Mouse (Mus musculus) monocyte, adult 2 months (primary cell): ENCODE measurements at regions not wholly inside any gene's neighbourhood (a gene's known extent, or its start where the extent isn't known, plus 50 kb on each side); places are given as distances from the start of the nearest gene placed in this dataset.
"Not testable (repeated sequence)": the region's sequence is repeated elsewhere in the genome, so short reads cannot be mapped to it uniquely, and the experiment has no call there.

Experiments
- DNase-seq, 2 experiments: peaks; one replicate each; pipeline ENCODE4 v3.0.0; 2022; ENCODE audit warnings: low spot score in 2 of 2, low read depth in 1 of 2

DNA sequence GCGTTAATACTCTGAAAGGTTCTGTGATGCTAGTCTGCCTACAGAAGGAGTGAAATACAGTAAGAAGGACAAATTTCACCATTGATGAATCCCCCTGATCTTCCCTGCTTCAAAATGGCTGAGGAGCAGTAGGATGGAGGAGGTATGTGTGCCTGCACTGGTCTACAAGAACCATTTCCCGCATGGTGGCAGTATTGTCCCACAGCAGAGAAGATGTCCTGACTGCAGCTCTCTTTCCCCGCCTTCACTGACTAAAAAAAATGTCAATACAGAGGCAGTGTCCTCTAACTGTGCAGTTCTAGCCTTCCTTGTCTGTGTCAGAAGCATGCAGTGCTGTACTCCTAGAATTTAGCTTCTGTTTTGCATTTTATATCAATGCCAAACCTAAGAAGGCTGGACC, 174.6 kb upstream of the Olfr1324 start:
- DNase-seq: peak in 1 of 2 experiments; percentile 87

DNA sequence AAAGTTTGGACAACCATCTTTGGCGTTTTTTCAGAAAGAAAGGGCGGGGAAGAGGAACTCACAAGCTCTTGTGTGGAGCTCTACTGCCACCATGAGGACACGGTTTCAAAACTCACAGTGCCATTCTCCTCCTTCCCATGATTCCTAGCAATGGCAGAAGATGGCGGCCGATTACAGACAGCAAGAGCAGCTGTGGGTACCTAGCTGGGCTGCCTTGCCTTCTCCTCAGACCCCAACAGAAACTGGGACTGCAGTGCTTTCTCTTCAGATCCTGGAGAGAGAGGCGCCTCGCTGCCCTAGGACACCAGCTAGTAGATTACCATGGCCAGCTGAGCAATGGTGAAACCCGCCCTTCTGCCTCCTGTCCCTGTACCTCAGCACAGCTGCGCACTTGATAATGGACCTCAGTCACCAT, 174.2 kb upstream of the Olfr1324 start:
- DNase-seq: peak in 1 of 2 experiments; percentile 63

DNA sequence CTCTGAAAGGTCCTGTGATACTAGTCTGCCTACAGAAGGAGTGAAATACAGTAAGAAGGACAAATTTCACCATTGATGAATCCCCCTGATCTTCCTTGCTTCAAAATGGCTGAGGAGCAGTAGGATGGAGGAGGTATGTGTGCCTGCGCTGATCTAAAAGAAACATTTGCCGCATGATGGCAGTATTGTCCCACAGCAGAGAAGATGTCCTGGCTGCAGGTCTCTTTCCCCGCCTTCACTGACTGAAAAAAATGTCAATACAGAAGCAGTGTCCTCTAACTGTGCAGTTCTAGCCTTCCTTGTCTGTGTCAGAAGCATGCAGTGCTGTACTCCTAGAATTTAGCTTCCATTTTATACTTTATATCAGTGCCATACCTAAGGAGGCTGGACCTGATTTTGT, 172.0 kb upstream of the Olfr1324 start:
- DNase-seq: peak in 1 of 2 experiments; percentile 75

DNA sequence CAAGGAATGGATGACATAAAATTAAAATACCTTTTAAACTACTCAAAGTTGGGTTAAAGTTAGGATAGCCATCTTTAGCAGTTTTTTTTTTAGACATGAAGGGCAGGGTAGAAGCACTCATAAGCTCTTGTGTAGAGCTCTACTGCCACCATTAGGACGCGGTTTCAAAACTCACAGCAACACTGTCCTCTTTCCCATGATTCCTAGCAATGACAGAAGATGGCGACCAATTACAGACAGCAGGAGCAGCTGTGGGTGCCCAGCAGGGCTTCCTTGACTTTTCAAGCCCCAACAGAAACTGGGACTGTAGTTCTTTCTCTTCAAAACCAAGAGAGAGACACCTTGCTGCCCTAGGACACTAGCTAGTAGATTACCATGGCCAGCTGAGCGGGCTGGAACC, 171.5 kb upstream of the Olfr1324 start:
- DNase-seq: peak in 1 of 2 experiments; percentile 48

DNA sequence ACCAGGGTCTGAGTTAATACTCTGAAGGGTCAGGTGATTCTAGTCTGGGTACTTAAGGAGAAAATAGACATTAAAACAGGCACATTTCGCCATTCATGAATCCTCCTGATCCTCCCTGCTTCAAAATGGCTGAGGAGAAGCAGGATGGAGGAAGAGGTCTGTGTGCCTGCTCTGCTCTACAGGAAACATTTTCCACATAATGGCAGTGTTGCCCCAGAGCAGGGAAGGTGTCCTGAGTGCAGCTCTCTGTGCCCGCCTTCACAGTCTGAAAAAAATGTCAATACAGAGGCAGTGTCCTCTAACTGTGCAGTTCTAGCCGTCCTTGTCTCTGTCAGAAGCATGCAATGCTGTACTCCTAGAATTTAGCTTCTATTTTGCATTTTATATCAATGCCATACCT, 169.3 kb upstream of the Olfr1324 start:
- not testable (repeated sequence) for DNase-seq

DNA sequence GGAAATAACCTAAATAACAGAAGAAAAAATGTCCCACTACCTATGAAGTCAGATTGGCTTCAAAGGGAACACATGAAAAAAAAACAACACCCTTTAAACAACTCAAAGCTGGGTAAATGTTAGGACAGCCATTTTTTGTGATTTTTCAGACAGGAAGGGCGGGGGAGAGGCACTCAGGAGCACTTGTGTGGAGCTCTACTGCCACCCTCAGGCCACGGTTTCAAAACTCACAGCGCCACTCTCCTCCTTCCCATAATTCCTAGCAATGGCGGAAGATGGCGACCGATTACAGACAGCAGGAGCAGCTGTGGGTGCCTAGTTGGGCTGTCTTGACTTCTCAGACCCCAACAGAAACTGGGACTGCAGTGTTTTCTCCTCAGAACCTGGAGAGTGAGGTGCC, 168.8 kb upstream of the Olfr1324 start:
- DNase-seq: peak in 1 of 2 experiments; percentile 50

DNA sequence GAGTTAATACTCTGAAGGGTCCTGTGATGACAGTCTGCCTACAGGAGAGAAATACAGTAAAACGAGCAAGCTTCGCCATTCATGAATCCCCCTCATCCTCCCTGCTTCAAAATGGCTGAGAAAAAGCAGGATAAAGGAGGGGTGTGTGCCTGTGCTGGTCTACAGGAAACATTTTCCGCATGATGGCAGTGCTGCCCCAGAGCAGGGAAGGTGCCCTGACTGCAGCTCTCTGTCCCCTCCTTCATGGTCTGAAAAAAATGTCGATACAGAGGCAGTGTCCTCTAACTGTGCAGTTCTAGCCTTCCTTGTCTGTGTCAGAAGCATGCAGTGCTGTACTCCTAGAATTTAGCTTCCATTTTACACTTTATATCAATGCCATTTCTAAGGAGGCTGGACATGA, 166.7 kb upstream of the Olfr1324 start:
- not testable (repeated sequence) for DNase-seq

DNA sequence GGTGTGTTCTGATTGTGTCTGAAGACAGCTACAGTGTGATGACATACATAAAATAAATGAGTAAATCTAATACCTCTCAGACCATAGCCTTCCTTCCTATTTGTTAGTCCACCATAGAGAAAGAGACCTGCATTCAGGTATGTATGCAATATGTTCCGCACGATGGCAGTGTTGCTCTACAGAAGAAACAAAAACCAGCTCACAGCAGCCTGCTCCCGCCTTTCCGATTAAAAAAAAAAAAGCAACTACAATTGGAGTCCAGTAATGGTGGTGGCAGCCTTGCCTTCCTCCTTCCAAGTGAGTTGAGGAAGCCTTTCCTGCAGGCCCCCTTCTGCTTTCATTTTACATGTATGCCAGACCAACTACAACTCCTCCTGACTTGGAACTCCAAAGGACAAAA, 163.2 kb upstream of the Olfr1324 start:
- no peak for DNase-seq

DNA sequence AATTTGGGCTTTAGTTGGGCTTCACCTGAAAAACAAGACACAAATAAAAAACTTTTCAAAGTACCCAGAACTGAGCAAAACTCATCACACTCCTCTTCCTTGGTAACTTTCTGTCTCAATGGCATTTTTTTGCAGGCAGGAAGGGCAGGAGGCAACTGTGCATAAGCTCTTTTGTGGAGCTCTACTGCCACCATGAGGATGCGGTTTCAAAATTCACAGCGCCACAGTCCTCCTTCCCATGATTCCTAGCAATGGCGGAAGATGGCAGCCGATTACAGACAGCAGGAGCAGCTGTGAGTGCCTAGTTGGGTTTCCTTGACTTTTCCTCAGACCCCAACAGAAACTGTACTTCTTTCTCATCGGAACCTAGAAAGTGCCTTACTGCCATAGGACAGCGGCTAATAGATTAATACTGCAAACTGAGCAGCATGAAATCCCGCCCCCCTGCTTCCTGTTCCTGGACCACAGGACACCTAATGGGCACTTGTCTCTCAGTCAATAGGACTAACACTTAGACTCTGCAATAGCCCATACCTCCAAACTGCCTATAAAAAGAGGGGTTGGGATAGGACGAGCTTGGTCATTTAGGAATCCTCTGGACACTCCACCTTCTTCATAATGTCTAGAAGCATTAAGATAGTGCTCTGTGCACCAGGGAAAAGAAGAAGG, 162.5 kb upstream of the Olfr1324 start:
- peak in 1 of 2 experiments; percentile 41 for DNase-seq

DNA sequence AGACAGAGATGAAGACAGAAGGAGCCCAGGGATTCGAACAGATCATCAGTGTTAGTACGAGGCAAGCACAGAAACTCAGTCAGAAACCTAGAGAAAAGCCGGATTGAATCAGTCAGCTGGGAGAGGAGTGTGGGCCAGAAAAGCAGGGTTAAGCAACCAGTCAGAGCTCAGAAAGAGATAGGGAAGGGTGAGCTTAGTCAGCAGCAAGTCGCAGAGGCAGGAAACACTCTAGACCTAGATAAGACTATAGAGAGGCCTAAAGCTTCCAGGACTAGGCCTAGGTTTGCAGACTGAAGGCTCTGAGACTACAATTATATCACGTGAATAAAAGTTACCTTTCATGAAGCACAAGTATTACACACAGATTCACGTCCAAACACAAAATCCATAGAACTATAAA, 160.6 kb upstream of the Olfr1324 start:
- DNase-seq: no peak

DNA sequence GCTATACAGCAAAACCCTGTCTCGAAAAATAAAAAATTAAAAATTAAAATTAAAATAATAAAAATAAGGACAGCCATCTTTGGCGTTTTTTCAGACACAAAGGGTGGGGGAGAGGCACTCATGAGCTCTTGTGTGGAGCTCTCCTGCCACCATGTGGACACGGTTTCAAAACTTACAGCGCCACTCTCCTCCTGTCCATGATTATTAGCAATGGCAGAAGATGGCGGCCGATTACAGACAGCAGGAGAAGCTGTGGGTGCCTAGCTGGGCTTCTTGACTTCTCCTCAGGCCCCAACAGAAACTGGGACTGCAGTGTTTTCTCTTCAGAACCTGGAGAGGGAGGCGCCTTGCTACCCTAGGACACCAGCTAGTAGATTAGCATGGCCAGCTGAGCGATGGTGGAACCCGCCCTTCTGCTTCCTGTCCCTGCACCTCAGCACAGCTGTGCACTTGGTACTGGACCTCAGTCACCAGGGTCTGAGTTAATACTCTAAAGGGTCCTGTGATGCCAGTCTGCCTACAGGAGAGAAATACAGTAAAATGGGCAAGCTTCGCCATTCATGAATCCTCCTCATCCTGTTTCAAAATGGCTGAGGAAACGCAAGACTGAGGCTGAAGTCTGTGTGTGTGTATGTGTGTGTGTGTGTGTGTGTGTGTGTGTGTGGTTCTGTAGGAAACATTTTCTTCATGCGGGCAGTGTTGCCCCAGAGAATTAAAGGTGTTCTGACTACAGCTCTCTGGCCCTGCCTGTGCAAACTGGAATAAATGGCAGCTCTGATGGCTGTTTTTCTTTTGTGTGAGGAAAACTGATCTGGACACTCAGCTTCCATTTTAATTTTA, 155.7 kb upstream of the Olfr1324 start:
- peak in 1 of 2 experiments; percentile 57 for DNase-seq

DNA sequence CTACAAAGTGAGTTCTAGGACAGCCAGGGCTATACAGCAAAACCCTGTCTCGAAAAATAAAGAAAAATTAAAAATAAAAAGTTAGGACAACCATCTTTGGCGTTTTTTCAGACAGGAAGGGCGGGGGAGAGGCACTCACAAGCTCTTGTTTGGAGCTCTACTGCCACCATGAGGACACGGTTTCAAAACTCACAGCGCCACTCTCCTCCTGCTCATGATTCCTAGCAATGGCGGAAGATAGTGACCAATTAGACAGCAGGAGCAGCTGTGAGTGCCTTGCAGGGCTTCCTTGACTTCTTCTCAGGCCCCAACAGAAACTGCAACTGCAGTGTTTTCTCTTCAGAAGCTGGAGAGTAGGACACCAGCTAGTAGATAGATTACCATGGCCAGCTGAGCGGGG, 151.9 kb upstream of the Olfr1324 start:
- DNase-seq: peak in 1 of 2 experiments; percentile 64

DNA sequence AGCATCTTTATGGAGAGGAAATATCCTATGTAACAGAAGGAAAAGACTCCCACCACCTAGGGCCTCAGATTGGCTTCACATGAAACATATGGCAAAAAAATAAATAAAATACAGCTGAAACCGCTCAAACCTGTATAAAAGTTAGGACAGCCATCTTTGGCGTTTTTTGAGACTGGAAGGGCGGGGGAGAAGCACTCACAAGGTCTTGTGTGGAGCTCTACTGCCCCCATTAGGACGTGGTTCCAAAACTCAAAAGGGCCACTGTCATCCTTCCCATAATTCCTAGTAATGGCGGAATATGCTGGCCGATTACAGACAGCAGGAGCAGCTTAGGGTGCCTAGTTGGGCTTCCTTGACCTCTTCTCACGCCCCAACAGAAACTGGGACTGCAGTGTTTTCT, 148.5 kb upstream of the Olfr1324 start:
- peak in 1 of 2 experiments; percentile 70 for DNase-seq

DNA sequence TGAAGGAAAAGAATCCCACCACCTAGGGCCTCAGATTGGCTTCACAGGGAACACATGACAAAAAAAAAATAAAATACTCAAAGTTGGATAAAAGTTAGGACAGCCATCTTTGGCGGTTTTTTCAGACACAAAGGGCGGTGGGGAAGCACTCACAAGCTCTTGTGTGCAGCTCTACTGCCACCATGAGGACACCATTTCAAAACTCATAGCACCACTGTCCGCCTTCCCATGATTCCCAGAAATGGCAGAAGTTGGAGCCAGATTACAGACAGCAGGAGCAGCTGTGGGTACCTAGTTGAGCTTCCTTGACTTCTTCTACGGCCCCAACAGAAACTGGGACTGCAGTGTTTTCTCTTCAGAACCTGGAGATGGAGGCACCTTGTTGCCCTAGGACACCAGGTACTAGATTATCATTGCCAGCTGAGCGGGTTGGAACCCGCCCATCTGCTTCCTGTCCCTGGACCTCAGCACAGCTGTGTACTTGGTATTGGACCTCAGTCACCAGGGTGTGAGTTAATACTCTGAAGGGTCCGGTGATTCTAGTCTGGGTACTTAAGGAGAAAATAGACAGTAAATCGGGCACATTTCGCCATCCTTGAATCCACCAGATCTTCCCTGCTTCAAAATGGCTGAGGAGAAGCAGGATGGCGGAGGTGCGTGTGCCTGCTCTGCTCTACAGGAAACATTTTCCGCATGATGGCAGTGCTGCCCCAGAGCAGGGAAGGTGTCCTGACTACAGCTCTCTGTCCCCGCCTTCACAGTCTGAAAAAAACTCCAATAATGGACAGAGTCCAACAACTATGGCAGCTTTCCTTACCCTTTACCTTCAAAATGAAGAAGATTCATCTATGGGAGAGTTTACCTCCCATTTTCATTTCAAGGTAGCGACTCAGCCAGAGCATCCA, 144.1 kb upstream of the Olfr1324 start:
- DNase-seq: peak in 1 of 2 experiments; percentile 48

DNA sequence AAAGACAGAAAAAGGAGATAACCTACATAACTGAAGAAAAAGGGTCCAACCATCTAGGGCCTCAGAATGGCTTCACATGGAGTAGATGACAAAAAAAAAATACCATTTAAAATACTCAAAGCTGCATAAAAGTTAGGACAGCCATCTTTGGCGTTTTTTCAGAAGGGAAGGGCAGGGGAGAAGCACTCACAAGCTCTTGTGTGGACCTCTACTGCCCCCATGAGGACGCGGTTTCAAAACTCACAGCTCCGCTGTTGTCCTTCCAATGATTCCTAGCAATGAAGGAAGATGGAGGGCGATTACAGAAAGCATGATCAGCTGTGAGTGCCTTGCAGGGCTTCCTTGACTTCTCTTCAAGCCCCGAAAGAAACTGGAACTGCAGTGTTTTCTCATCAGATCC, 140.8 kb upstream of the Olfr1324 start:
- no peak for DNase-seq

DNA sequence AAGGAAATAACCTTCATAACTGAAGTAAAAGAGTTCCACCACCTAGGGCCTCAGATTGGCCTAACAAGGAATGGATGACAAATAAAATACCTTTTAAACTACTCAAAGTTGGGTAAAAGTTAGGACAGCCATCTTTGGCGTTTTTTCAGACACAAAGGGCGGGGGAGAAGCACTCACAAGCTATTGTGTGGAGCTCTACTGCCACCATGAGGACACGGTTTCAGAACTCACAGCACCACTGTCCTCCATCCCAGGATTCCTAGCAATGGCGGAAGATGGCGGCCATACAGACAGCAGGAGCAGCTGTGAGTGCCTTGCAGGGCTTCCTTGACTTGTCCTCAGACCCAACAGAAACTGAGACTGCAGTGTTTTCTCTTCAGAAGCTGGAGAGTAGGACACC, 138.0 kb upstream of the Olfr1324 start:
- DNase-seq: peak in 1 of 2 experiments; percentile 84

DNA sequence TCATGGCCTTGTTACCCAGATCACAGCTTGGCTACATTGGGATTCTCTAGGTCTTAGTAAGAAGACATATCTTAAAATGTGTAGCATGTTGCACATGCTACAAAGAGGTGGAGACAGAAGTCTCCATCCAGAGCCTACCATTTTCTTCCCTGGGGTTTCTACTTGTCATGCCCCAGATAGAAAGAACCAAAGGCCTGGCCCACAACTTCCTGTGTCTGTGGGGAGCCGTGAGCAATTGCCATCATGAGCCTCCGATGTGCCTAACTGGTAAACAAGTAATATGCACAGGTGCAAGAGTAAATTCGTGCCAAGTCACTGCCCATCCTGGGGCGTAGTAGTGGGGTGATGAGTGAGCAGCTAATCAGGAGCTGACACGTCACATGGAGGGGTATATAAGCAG, 136.7 kb upstream of the Olfr1324 start:
- not testable (repeated sequence) for DNase-seq

DNA sequence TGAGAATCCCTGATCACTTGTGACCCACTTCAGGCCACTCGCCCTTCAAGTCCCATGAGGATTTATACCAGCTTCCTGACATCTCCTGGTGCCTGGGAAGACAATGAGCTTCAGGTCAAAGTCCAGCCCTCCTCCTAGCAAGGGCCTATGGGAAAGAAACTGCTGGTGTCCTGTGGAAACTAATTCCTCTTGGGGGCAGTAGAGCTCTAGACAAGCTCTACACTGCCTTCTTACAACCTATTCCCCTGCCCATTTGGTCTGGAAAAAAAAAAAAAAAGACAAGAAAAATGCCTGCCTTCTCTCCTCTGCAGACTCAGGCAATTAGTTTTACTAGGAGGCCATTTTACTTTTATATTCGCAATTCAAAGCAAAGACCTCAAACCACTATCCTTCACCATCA, 132.6 kb upstream of the Olfr1324 start:
- no peak for DNase-seq

DNA sequence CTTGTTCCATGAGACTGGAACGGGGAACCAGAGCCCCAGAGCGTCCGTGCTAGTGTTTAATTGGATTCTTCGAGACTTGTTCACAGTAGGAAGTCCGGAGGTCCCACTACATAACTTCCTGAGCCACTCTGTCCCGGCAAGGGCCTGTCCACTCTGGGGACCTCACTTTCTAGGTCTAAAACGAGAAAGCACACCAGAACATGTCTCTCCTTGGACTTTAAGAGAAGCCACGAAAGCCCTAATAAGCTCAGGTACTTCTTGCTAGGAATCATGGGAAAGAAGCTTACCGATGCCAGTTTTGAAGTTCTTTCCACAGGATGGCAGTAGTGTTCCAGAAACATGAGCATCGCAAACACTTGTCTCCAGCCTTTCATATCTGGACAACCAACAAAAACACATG, 122.0 kb upstream of the Olfr1324 start:
- no peak for DNase-seq

DNA sequence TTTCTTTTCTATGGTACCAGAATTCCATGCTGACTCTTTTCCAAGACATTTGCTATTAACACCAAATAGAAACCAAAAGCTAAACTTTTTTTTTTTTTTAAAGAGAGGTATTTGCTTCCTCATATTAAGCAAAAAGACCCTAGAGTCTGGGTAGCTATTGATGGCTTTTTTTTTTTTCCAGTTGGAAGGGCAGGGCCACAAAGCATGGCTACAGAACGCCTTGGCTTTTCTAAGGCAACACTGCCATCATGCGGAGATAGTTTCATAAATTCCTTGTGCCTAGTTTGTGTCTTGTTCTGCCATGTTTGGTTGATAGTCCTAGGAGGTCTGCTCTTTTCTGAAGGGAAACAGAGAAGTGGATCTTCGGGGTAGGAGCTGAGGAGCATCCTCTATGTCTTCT, 121.4 kb upstream of the Olfr1324 start:
- peak in 1 of 2 experiments; percentile 50 for DNase-seq

DNA sequence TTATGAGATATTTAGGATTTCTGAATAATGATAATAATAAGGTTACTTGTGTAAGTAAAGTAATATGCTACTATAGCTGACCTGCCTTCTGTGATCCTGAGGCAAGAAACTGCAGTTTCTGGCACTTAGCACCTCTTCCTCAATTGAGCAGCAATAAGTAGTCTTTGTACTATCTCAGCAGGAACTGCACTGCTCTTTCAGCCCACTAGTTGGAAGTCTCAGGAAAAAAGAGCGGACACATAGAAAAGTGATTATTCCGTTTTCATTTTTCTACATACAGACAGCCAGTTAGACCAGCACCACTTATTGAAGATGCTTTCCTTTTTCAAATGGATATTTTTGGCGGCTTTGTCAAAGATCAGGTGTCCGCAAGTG, 109.5 kb upstream of the Olfr1324 start:
- not testable (repeated sequence) for DNase-seq
